Mouse (Mus musculus) adrenal gland (tissue): ENCODE results near the gene Orc2.

Experiments used
- intact Hi-C: fragments of 180-260 bp; cut with DNase I; formaldehyde crosslinking; loops from one replicate; pipeline ENCODE4 v1.15.1; 2025

The Orc2 gene

GRCm38 (mm10) chr1:58424551-58424950 lies 80.4 kb downstream of the Orc2 start:
- intact Hi-C loops = no loop called here

GRCm38 (mm10) chr1:58423371-58424248 lies 81.3 kb downstream of the Orc2 start, which contains the start of gene Clk1:
Clk1 (minus strand) TSS chr1:58424066.
- intact Hi-C loops = no loop called here

DNA sequence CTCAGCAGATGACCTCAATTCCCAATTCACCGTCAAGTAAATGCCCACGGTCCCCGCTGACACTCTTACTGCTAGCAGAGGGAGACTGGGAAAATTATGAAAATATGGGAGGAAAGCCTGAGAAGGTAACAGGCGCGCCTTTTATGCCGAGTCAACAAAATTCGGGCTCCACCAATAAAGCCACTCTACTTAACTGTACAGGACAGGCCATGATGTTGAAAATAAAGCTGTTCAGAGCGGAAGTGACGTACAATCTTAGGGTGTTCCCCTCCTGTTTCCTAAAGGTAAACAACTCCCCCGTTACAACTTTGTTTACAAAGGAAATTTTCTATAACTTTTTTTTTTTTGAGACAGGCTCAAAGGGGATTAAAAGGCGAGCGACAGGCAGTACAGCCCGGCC lies 82.0 kb downstream of the Orc2 start:
- intact Hi-C loops = no loop called here

DNA sequence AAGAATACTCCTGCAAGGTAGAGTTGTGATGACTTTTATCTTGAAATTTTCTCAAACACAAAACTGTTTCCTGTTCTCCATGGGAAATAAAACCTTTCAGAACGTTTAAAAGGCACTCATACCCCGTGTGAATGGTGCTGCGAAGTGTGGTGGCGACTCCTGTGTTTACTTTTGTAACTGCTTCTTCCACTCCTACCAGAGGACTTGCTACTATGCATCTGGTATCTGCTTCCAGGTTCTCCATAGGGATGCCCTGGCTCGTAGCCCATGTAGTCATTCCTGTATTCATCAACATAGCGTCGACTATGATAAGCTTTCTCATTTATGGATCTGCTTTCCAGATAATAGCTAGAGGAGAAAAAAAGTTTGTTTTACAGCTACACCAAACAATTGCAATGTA lies 83.9 kb downstream of the Orc2 start:
- intact Hi-C loops = no loop called here

GRCm38 (mm10) chr1:58420032-58420431 lies 84.9 kb downstream of the Orc2 start:
- intact Hi-C loops = no loop called here

DNA sequence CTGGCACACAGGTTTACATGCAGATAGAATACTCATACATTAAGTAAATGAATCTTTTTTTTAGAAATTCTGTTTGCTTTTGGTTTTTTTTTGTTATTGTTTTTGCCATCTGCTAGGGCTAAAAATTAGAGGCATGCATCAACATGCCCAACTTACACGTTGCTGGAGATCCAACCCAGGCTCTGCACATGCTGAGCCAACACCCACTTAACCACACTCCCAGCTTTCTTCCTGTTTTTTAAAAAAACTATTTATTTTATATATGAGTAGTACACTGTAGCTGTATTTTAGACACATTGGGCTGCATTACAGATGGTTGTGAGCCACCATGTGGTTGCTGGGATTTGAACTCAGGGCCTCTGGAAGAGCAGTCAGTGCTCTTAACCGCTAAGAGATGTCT lies 88.9 kb downstream of the Orc2 start:
- intact Hi-C loops = no loop called here

GRCm38 (mm10) chr1:58415442-58415841 lies 89.5 kb downstream of the Orc2 start:
- intact Hi-C loops = no loop called here
